Mouse (Mus musculus) stomach, embryonic 15.5 days (tissue): ENCODE data around the gene Pi4ka. TPM values are rescaled to one million over a fixed set of nuclear protein-coding genes. Genes with fewer than 3 reads are reported as not detected.

Source experiments
- ATAC-seq: fragments of 200-750 bp; cut with Nextera tagmentation; 2 replicates; pipeline ENCODE4 v1.8.0; 2017; ENCODE audit warnings: low read depth, moderate number of reproducible peaks, moderate TSS enrichment; ENCODE audit not compliant: insufficient read depth, low FRiP score
- H3K27ac ChIP-seq: fragments of 300-500 bp; sonication (generic); 2 replicates; pipeline ENCODE4 v1.5.1; 2015; ENCODE audit warnings: mild to moderate bottlenecking, inconsistent platforms
- H3K27me3 ChIP-seq: fragments of 300-500 bp; sonication (generic); replicated peaks from 2 replicates; pipeline ENCODE4 v1.6.1; 2015; ENCODE audit warnings: inconsistent platforms
- H3K36me3 ChIP-seq: fragments of 300-500 bp; sonication (generic); 2 replicates; pipeline ENCODE4 v1.6.1; 2015; ENCODE audit warnings: inconsistent platforms
- H3K4me1 ChIP-seq: fragments of 300-500 bp; sonication (generic); 2 replicates; pipeline ENCODE4 v1.6.1; 2015; ENCODE audit warnings: inconsistent platforms
- H3K4me2 ChIP-seq: fragments of 300-500 bp; sonication (generic); 2 replicates; pipeline ENCODE4 v1.6.1; 2015; ENCODE audit warnings: mild to moderate bottlenecking, inconsistent platforms
- H3K4me3 ChIP-seq: fragments of 300-500 bp; sonication (generic); replicated peaks from 2 replicates; pipeline ENCODE4 v1.5.1; 2015; ENCODE audit warnings: inconsistent platforms
- H3K9ac ChIP-seq: fragments of 300-500 bp; sonication (generic); 2 replicates; pipeline ENCODE4 v1.6.1; 2015; ENCODE audit warnings: inconsistent platforms
- H3K9me3 ChIP-seq: fragments of 300-500 bp; sonication (generic); 2 replicates; pipeline ENCODE4 v1.6.1; 2016; ENCODE audit warnings: inconsistent platforms
- WGBS: fragments of 180-500 bp; shearing (Covaris S2); methylation state at CpG from one replicate; pipeline ENCODE4 v1.1.7; 2015; 5-methylcytosine and 5-hydroxymethylcytosine counted together
- polyA plus RNA-seq: library from polyadenylated mRNA; unstranded; fragments of >200 nt; fragmentation: Nextera tagmentation; extraction: Ambion mirVana; gene quantifications from 2 replicates; pipeline ENCODE4 v1.2.1, GENCODE M21; 2015

The Pi4ka gene
- polyA plus RNA-seq, 1 experiment from 2014 or later = 28.1 TPM

DNA sequence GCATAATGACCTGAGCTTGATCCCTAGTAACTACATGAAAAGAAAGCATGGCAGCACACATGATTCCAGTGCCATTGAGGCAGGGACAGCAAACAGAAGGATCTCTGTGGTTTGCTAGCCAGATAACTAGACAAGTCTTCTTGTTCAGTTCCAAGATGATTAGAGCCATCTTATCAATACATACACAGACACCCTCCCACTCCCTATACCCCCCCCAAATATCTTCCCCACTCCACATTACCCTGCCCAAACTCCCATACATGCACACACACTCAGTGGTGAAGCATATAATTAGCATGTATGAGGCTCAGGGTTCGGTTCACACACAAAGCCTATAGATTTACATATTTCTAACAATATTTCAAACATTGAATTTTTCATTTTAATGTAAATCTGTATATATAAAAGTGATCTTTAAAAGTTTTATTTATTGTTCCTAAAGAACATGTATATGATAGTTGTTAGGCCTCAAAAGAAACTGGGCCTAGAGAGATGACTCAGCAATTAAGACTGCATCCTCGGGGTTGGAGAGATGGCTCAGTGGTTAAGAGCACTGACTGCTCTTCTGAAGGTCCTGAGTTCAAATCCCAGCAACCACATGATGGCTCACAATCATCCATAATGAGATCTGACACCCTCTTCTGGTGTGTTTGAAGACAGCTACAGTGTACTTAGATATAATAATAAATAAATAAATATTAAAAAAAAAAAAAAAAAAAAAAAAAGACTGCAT lies 22.4 kb downstream of the Pi4ka start:
- Histone ChIP-seq H3K4me2 (no peak overlapping the region), H3K36me3 (no peaks in the 10 kb centered on the region), H3K9ac (no peak overlapping the region), H3K27me3 (no peaks in the 10 kb centered on the region), H3K4me3 (no peak overlapping the region), H3K9me3 (no peaks in the 10 kb centered on the region), H3K27ac (no peak overlapping the region), H3K4me1 (no peaks in the 10 kb centered on the region)
- ATAC-seq = no peak; the same call in 1 of the 2 replicates
- 81% methylated on average over 2 of the region's 2 CpGs for WGBS

DNA sequence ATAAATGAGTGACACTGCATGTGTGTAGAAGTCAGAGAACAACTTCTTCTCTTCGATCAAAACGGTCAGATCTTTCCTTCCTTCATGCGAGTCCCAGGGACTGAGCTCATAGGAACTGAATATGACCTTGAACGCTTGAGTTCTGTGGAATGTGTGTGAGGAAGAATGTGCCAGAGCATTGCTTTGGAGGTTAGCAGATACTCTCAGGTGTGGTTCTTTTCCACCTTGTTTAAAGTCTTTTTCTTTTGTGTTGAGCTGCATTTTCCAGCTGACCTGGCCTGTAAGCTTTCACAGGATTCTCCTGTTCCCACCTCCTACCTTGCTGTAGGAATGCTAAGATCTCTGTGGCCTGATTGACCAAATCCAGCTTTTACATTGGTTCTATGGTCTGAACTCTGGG lies 23.8 kb downstream of the Pi4ka start:
- H3K4me1 ChIP-seq = no peaks in the 10 kb centered on the region
- H3K9ac ChIP-seq = no peak overlapping the region
- H3K4me3 ChIP-seq = no peak overlapping the region
- no peaks in the 10 kb centered on the region for H3K9me3 ChIP-seq
- WGBS = 87% methylated on average over 4 of the region's 4 CpGs
- H3K27ac ChIP-seq = no peak overlapping the region
- H3K4me2 ChIP-seq = no peak overlapping the region
- no peaks in the 10 kb centered on the region for H3K27me3 ChIP-seq
- no peak for ATAC-seq
- 0 out of 2 replicates have a peak, but pooled peaks cover 3% of the 10 kb centered on the region for H3K36me3 ChIP-seq

- Histone ChIP-seq H3K9me3 (no peaks in the 10 kb centered on the region), H3K4me2 (no peak overlapping the region), H3K36me3 (peaks cover 12% of the 10 kb centered on the region; the same call in 1 of the 2 replicates), H3K9ac (no peak overlapping the region), H3K4me1 (no peaks in the 10 kb centered on the region), H3K27ac (no peak overlapping the region), H3K4me3 (no peak overlapping the region), H3K27me3 (no peaks in the 10 kb centered on the region)
- no peak for ATAC-seq
- WGBS = 90% methylated on average over 4 of the region's 4 CpGs
Observed at GRCm38 (mm10) chr16:17358787-17359186, 47.3 kb downstream of the Pi4ka start.

DNA sequence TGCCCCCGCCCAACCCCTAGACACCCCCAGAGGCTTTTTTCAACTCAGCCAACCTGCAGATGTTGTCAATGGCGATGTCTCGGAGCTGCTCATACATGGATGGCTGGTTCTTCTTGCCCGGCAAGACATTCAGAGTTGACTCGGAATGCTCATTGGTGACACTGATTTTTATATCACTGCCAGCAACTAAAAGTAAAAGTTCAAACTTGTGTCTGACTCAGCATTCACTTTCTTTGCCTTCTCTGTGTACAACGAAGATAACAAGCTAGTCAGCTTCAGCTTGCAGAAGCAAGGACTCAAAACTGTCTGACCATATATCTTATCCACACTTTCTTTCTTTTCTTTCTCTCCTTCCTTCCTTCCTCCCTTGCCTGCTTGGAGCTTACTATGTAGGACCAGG lies 50.1 kb downstream of the Pi4ka start:
- no peaks in the 10 kb centered on the region for H3K9me3 ChIP-seq
- no peaks in the 10 kb centered on the region for H3K27me3 ChIP-seq
- H3K36me3 ChIP-seq = peaks cover 22% of the 10 kb centered on the region
- no peak overlapping the region for H3K4me2 ChIP-seq
- H3K4me3 ChIP-seq = no peak overlapping the region
- no peaks in the 10 kb centered on the region for H3K4me1 ChIP-seq
- H3K9ac ChIP-seq = no peak overlapping the region
- no peak overlapping the region for H3K27ac ChIP-seq
- no peak for ATAC-seq
- 88% methylated on average over 6 of the region's 6 CpGs for WGBS

DNA sequence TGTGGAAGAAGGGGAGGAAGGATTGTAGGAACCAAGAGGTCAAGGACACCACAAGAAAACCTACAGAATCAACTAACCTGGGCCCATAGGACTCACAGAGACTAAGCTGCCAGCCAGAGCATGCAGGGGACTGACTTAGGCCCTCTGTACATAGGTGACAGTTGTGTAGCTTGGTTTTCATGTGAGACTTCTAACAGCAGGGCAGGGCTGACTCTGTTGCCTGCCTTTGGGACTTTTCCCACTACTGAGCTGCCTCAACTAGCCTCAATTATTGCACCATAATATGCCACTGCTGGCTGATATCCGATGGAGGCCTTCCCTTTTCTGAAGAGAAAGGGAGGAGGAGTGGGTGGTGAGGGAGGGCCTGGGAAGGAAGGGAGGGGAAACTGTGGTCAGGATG lies 59.3 kb downstream of the Pi4ka start:
- ATAC-seq = no peak
- no peaks in the 10 kb centered on the region for H3K4me1 ChIP-seq
- H3K27me3 ChIP-seq = no peaks in the 10 kb centered on the region
- no peak overlapping the region for H3K27ac ChIP-seq
- 86% methylated on average over 1 of the region's 1 CpGs for WGBS
- no peak overlapping the region for H3K4me2 ChIP-seq
- H3K9ac ChIP-seq = no peak overlapping the region
- peaks cover 17% of the 10 kb centered on the region; the same call in 1 of the 2 replicates for H3K36me3 ChIP-seq
- H3K4me3 ChIP-seq = no peak overlapping the region
- H3K9me3 ChIP-seq = no peaks in the 10 kb centered on the region

DNA sequence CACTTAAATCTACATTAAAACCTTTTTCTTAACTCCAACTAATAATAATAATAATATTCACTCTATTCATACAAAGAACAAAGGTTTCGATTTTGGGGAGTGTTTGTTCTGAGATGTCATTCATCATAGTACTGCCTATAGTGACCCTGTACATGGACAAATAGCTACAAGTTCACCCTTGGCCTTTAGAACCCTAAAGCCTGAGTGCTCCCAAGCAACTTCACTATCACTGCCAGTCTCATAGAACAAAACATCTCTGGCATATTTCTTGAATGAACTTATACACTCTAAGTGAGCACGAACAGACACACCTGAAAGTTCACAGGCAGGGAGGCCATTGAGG lies 60.3 kb downstream of the Pi4ka start:
- H3K4me1 ChIP-seq = no peaks in the 10 kb centered on the region
- no peak overlapping the region for H3K4me2 ChIP-seq
- ATAC-seq = no peak
- peaks cover 16% of the 10 kb centered on the region; the same call in 1 of the 2 replicates for H3K36me3 ChIP-seq
- no peaks in the 10 kb centered on the region for H3K27me3 ChIP-seq
- H3K4me3 ChIP-seq = no peak overlapping the region
- 72% methylated on average over 2 of the region's 2 CpGs for WGBS
- peak overlapping the region; percentile 19; the same call in 1 of the 2 replicates for H3K27ac ChIP-seq
- H3K9ac ChIP-seq = no peak overlapping the region
- H3K9me3 ChIP-seq = no peaks in the 10 kb centered on the region

DNA sequence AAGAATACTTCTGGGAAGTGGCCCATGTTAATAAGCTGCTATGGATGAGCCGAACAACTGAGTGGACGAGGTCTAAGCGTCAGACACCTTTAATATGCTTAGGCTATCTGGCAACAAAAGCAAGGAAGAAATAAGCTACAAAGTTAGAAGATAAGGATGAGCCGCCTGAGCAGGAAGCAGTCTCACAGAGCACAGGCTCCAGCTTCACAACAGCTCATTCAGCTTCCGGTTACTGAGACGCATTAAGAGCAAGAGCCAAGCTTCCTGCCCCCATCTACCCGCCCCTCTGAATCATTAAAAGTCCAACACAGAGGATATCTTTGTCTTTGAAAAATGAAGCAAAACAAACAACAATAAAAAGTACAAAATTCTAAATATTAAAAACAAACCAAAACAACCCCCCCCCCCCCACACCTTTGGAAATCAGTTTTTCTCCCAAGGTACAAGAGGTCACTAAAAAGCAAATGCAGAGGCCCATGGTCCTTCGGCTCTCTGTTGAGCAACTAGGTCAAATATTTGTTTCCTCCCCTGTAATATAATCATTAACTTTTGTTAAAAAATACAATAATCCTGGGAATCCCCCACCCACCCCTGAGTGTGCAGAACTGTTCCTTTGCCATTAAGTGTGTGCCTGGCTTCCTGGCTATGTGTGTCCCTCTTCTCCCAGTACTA lies 60.8 kb downstream of the Pi4ka start:
- peak overlapping the region; percentile 52 for H3K27ac ChIP-seq
- no peaks in the 10 kb centered on the region for H3K9me3 ChIP-seq
- H3K9ac ChIP-seq = no peak overlapping the region
- no peaks in the 10 kb centered on the region for H3K27me3 ChIP-seq
- peak; percentile 83 for ATAC-seq
- peaks cover 11% of the 10 kb centered on the region; the same call in 1 of the 2 replicates for H3K36me3 ChIP-seq
- 64% methylated on average over 8 of the region's 8 CpGs for WGBS
- H3K4me1 ChIP-seq = no peaks in the 10 kb centered on the region
- no peak overlapping the region for H3K4me2 ChIP-seq
- H3K4me3 ChIP-seq = no peak overlapping the region

DNA sequence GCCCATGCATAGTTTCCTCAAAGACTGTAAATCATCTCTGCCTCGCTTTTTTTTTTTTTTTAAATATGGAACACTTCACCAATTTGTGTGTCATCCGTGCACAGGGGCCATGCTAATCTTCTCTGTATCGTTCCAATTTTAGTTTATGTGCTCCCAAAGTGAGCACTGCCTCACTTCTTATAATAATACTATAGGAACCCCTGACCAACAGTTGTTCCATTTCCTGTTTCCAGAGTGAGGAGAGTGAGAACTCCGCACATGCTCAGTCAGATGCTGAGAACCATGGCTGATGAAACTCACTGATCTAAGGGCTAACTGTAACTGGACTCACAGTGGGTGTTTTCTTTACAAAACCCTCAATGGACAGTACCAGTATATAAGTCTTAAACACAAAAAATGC lies 64.3 kb downstream of the Pi4ka start:
- 89% methylated on average over 4 of the region's 4 CpGs for WGBS
- Histone ChIP-seq H3K9me3 (no peaks in the 10 kb centered on the region), H3K4me3 (no peak overlapping the region), H3K4me1 (no peaks in the 10 kb centered on the region), H3K27me3 (no peaks in the 10 kb centered on the region), H3K27ac (no peak overlapping the region), H3K9ac (no peak overlapping the region), H3K4me2 (no peak overlapping the region), H3K36me3 (0 out of 2 replicates have a peak, but pooled peaks cover 6% of the 10 kb centered on the region)
- ATAC-seq = no peak

DNA sequence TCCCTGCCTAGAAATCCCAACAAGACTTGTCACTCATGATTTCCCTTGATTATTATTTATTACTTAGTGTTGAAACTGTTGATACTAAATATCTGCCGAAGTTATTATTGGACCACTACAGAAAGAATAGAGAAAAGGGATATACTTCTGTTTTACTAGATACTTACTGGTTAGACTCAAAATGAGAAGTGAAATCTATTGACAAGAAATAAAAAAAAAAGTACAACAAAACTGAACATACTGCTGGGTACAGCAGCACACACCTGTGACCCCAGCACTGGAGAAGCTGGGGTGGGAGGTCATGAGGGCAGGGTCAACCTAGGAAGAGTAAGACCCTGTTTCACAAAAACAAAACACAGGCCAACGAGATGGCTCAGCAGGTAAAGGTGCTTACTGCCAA lies 65.4 kb downstream of the Pi4ka start:
- H3K4me2 ChIP-seq = no peak overlapping the region
- H3K9ac ChIP-seq = no peak overlapping the region
- no peak overlapping the region for H3K4me3 ChIP-seq
- no peaks in the 10 kb centered on the region for H3K9me3 ChIP-seq
- ATAC-seq = no peak
- WGBS = 78% methylated on average over 2 of the region's 2 CpGs
- H3K4me1 ChIP-seq = no peaks in the 10 kb centered on the region
- no peak overlapping the region for H3K27ac ChIP-seq
- H3K36me3 ChIP-seq = 0 out of 2 replicates have a peak, but pooled peaks cover 6% of the 10 kb centered on the region
- no peaks in the 10 kb centered on the region for H3K27me3 ChIP-seq

GRCm38 (mm10) chr16:17339701-17340100 lies 66.4 kb downstream of the Pi4ka start:
- H3K4me2 ChIP-seq = no peak overlapping the region
- no peak for ATAC-seq
- H3K27ac ChIP-seq = no peak overlapping the region
- H3K36me3 ChIP-seq = 0 out of 2 replicates have a peak, but pooled peaks cover 6% of the 10 kb centered on the region
- no peak overlapping the region for H3K4me3 ChIP-seq
- 84% methylated on average over 7 of the region's 7 CpGs for WGBS
- H3K9me3 ChIP-seq = no peaks in the 10 kb centered on the region
- no peaks in the 10 kb centered on the region for H3K27me3 ChIP-seq
- H3K9ac ChIP-seq = no peak overlapping the region
- H3K4me1 ChIP-seq = no peaks in the 10 kb centered on the region

GRCm38 (mm10) chr16:17336089-17336488 lies 70.0 kb downstream of the Pi4ka start:
- Histone ChIP-seq H3K4me1 (no peaks in the 10 kb centered on the region), H3K9ac (no peak overlapping the region), H3K27ac (no peak overlapping the region), H3K36me3 (no peaks in the 10 kb centered on the region), H3K27me3 (no peaks in the 10 kb centered on the region), H3K9me3 (no peaks in the 10 kb centered on the region), H3K4me3 (no peak overlapping the region), H3K4me2 (no peak overlapping the region)
- WGBS = 69% methylated on average over 1 of the region's 1 CpGs
- no peak for ATAC-seq

- Histone ChIP-seq H3K9ac (no peak overlapping the region), H3K4me3 (no peak overlapping the region), H3K27ac (0 out of 2 replicates have a peak overlapping the region, but pooled peaks have one; percentile 13), H3K4me1 (no peaks in the 10 kb centered on the region), H3K36me3 (no peaks in the 10 kb centered on the region), H3K4me2 (no peak overlapping the region), H3K9me3 (no peaks in the 10 kb centered on the region), H3K27me3 (no peaks in the 10 kb centered on the region)
- ATAC-seq = peak; percentile 63; the same call in 1 of the 2 replicates
Observed at GRCm38 (mm10) chr16:17334574-17334973, 71.5 kb downstream of the Pi4ka start.
